Mouse (Mus musculus) adrenal gland, postnatal 14 days (tissue): ENCODE measurements at regions not wholly inside any gene's neighbourhood (a gene's known extent, or its start where the extent isn't known, plus 50 kb on each side); places are given as distances from the start of the nearest gene placed in this dataset.

Experiments
- DNase-seq: peaks from one replicate; pipeline ENCODE4 v3.0.0; 2021; ENCODE audit warnings: mixed read lengths

- DNase-seq = no peak
Observed at GRCm38 (mm10) chr2:128538736-128539135, 52.3 kb upstream of the Spdye4c start.
